Mouse (Mus musculus): ENCODE results near the gene Slc38a10. TPM values are rescaled to one million over a fixed set of nuclear protein-coding genes. Genes with fewer than 3 reads are reported as not detected.

Slc38a10 gene
- 46.1 and 53.2 TPM in 2 replicates for polyA plus RNA-seq (2014; fragmentation: Nextera tagmentation; extraction: Ambion mirVana)

DNA sequence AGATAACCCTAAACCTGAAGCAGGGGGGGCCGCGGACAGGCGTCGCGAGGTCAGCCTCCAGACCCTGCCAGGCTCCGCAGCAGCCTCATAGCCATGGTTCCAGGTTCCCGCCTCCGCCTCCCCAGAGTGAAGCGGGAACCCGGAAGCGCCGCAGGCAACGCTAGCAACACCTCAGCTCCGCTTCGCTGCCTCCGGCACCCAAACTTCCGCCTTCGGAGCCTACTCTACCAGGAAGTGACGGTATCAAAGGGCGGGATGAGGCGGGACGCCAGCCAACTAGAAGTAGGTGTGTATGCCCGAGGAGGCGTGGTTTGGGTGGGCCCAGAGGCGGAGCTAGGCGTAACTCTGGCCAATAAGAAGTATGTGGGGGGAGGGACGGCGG lies at the start of gene Slc38a10:
Gene Slc38a10, minus strand, starts transcription at position 234 of the 382 bp plus-strand sequence.
- H3K36me3 ChIP-seq (ENCODE audit: control insufficient read depth, insufficient read depth, low read length) = no peaks in the 10 kb centered on the region
- H3K4me3 ChIP-seq (ENCODE audit: low read depth, low read length) = peak within 1 kb of the TSS; percentile 68
- ATAC-seq (ENCODE audit: insufficient number of reproducible peaks, low FRiP score, low TSS enrichment, low read depth) (peak; percentile 97), DNase-seq (ENCODE audit: low spot score) (peak; percentile 99)
- H3K4me2 ChIP-seq (ENCODE audit: low read depth, severe bottlenecking) = peak within 1 kb of the TSS; percentile 83
- peak within 1 kb of the TSS; percentile 77 for H3K9ac ChIP-seq (ENCODE audit: low read length)
- H3K27me3 ChIP-seq (ENCODE audit: control insufficient read depth, insufficient read depth, low read length) = no peaks in the 10 kb centered on the region
- H3K4me1 ChIP-seq (ENCODE audit: control insufficient read depth, insufficient read depth, low read length) = peaks cover 6% of the 10 kb centered on the region
- no peaks in the 10 kb centered on the region for H3K9me3 ChIP-seq (ENCODE audit: control insufficient read depth, low read length)
- under 1% methylated on average over 28 of the region's 28 CpGs for whole genome bisulfite sequencing
- H3K27ac ChIP-seq (replicated peaks; ENCODE audit: low read depth, low read length) = peak within 1 kb of the TSS; percentile 56; the same call in 1 of the 2 replicates

DNA sequence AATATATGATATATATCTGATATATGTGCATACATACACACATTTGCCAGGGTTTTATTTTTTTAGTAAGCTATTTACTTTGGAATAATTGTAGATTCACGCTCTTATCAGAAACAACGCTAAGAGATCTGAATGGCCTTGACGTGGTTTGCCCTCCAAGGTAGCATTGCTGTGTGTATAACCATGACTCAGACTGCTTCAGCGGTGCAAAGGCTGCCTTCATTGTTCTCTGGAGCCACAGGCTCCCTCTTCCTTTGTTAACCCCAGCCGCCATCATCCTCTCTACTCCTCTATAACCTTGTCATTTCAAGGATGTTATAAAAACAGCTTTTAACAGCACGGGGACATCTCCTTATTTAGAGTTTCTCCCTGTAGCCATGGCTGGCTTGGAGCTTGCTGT lies 49.5 kb upstream of the Slc38a10 start:
- Histone ChIP-seq H3K27ac (replicated peaks; ENCODE audit: low read depth, low read length) (no peak overlapping the region), H3K4me1 (ENCODE audit: control insufficient read depth, insufficient read depth, low read length) (no peaks in the 10 kb centered on the region; the same call in 1 of the 2 replicates), H3K4me3 (ENCODE audit: low read depth, low read length) (no peak overlapping the region), H3K36me3 (ENCODE audit: control insufficient read depth, insufficient read depth, low read length) (no peaks in the 10 kb centered on the region), H3K27me3 (ENCODE audit: control insufficient read depth, insufficient read depth, low read length) (no peaks in the 10 kb centered on the region), H3K9me3 (ENCODE audit: control insufficient read depth, low read length) (no peaks in the 10 kb centered on the region), H3K9ac (ENCODE audit: low read length) (no peak overlapping the region), H3K4me2 (ENCODE audit: low read depth, severe bottlenecking) (no peak overlapping the region)
- DNase-seq (ENCODE audit: low spot score) (no peak), ATAC-seq (ENCODE audit: insufficient number of reproducible peaks, low FRiP score, low TSS enrichment, low read depth) (no peak)
- WGBS = 90% methylated on average over 6 of the region's 6 CpGs

DNA sequence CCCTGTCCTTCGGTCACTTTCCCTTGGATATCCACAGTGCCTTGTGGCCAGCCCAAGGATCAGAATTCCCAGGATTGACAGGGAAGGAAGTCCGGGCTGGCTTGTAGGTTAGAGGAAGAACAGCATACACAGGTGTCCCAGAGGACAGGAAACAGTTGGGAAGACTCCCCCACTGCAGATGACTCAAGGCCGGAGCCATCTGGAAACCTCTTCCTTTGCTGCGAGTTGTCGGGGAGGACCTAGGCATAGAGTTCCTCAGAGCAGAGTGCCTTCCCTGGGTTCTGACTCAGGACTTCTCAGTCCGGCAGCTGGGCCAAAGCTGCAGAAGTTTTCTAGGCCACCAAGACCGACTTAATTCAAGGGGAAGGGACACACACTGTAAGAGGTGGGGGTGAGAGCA lies 48.6 kb upstream of the Slc38a10 start:
- Histone ChIP-seq H3K36me3 (ENCODE audit: control insufficient read depth, insufficient read depth, low read length) (no peaks in the 10 kb centered on the region), H3K27me3 (ENCODE audit: control insufficient read depth, insufficient read depth, low read length) (no peaks in the 10 kb centered on the region), H3K4me1 (ENCODE audit: control insufficient read depth, insufficient read depth, low read length) (no peaks in the 10 kb centered on the region; the same call in 1 of the 2 replicates), H3K9ac (ENCODE audit: low read length) (no peak overlapping the region), H3K4me3 (ENCODE audit: low read depth, low read length) (no peak overlapping the region), H3K4me2 (ENCODE audit: low read depth, severe bottlenecking) (no peak overlapping the region), H3K9me3 (ENCODE audit: control insufficient read depth, low read length) (no peaks in the 10 kb centered on the region), H3K27ac (replicated peaks; ENCODE audit: low read depth, low read length) (no peak overlapping the region)
- ATAC-seq (ENCODE audit: insufficient number of reproducible peaks, low FRiP score, low TSS enrichment, low read depth) (no peak), DNase-seq (ENCODE audit: low spot score) (peak; percentile 20)
- 78% methylated on average over 7 of the region's 7 CpGs for WGBS

GRCm38 (mm10) chr11:120198831-120199230 lies 47.7 kb upstream of the Slc38a10 start:
- ATAC-seq (ENCODE audit: insufficient number of reproducible peaks, low FRiP score, low TSS enrichment, low read depth) = no peak
- no peak overlapping the region for H3K27ac ChIP-seq (replicated peaks; ENCODE audit: low read depth, low read length)
- H3K9me3 ChIP-seq (ENCODE audit: control insufficient read depth, low read length) = no peaks in the 10 kb centered on the region
- no peak overlapping the region for H3K4me2 ChIP-seq (ENCODE audit: low read depth, severe bottlenecking)
- H3K36me3 ChIP-seq (ENCODE audit: control insufficient read depth, insufficient read depth, low read length) = no peaks in the 10 kb centered on the region
- no peaks in the 10 kb centered on the region for H3K27me3 ChIP-seq (ENCODE audit: control insufficient read depth, insufficient read depth, low read length)
- no peaks in the 10 kb centered on the region; the same call in 1 of the 2 replicates for H3K4me1 ChIP-seq (ENCODE audit: control insufficient read depth, insufficient read depth, low read length)
- WGBS = 38% methylated on average over 13 of the region's 13 CpGs
- peak; percentile 21 for DNase-seq (ENCODE audit: low spot score)
- H3K9ac ChIP-seq (ENCODE audit: low read length) = no peak overlapping the region
- H3K4me3 ChIP-seq (ENCODE audit: low read depth, low read length) = no peak overlapping the region

GRCm38 (mm10) chr11:120190526-120191412 lies 39.6 kb upstream of the Slc38a10 start:
- Histone ChIP-seq H3K27ac (replicated peaks; ENCODE audit: low read depth, low read length) (0 out of 2 replicates have a peak overlapping the region, but pooled peaks have one; percentile 39), H3K9ac (ENCODE audit: low read length) (peak overlapping the region; percentile 99), H3K27me3 (ENCODE audit: control insufficient read depth, insufficient read depth, low read length) (no peaks in the 10 kb centered on the region), H3K4me1 (ENCODE audit: control insufficient read depth, insufficient read depth, low read length) (peaks cover 14% of the 10 kb centered on the region), H3K4me2 (ENCODE audit: low read depth, severe bottlenecking) (peak overlapping the region; percentile 72), H3K36me3 (ENCODE audit: control insufficient read depth, insufficient read depth, low read length) (no peaks in the 10 kb centered on the region), H3K4me3 (ENCODE audit: low read depth, low read length) (peak overlapping the region; percentile 86), H3K9me3 (ENCODE audit: control insufficient read depth, low read length) (no peaks in the 10 kb centered on the region)
- DNase-seq (ENCODE audit: low spot score) (no peak), ATAC-seq (ENCODE audit: insufficient number of reproducible peaks, low FRiP score, low TSS enrichment, low read depth) (no peak)
- 25% methylated on average over 14 of the region's 14 CpGs for WGBS

DNA sequence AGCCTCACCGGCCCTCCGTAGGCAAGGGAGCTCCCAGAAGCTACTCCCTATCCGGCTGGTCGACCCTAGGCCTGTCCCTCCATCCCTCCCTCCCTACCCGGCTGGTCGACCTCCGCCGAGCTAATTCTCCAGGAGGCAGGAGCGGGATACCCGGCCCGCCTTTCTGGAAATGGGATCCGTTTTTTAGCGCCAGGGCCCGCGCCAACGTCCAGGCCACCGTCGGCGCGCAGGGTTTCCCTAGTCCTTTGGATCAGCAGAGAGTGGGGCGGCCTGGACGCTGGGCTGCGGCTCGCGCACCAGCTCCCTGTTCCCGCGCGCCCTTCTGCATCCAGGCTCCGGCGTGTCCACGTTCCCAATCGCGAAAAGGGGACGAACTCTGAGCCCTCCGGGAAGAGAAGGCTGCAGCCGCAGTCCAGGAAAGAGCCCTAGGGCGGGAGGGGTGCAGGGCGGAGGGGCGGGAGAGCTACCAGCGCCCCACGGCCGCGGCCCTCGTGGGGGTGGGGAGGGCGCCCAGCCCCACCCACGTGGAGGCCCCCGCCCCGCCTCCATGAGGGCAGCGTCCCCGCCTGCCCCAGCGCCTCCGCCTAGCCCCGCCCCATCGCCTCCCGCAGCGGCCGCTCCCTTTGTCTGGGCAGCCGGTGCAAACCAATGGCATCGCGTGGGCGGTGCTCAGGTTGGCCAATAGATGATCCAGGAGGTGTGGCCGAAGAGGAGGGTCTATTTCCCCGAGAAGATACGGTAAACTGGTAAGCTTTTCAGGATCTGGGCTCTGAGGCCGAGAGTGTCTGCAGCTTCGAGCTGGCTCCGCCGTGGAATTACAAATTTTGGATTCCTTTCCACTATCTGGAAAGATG lies 38.5 kb upstream of the Slc38a10 start:
- under 1% methylated on average over 68 of the region's 68 CpGs for WGBS
- Histone ChIP-seq H3K27ac (replicated peaks; ENCODE audit: low read depth, low read length) (peak overlapping the region; percentile 97), H3K9me3 (ENCODE audit: control insufficient read depth, low read length) (no peaks in the 10 kb centered on the region), H3K4me2 (ENCODE audit: low read depth, severe bottlenecking) (peak overlapping the region; percentile 72), H3K4me1 (ENCODE audit: control insufficient read depth, insufficient read depth, low read length) (peaks cover 25% of the 10 kb centered on the region), H3K27me3 (ENCODE audit: control insufficient read depth, insufficient read depth, low read length) (no peaks in the 10 kb centered on the region), H3K9ac (ENCODE audit: low read length) (peak overlapping the region; percentile 99), H3K36me3 (ENCODE audit: control insufficient read depth, insufficient read depth, low read length) (no peaks in the 10 kb centered on the region), H3K4me3 (ENCODE audit: low read depth, low read length) (peak overlapping the region; percentile 86)
- ATAC-seq (ENCODE audit: insufficient number of reproducible peaks, low FRiP score, low TSS enrichment, low read depth) (peak; percentile 92), DNase-seq (ENCODE audit: low spot score) (peak; percentile 99)

DNA sequence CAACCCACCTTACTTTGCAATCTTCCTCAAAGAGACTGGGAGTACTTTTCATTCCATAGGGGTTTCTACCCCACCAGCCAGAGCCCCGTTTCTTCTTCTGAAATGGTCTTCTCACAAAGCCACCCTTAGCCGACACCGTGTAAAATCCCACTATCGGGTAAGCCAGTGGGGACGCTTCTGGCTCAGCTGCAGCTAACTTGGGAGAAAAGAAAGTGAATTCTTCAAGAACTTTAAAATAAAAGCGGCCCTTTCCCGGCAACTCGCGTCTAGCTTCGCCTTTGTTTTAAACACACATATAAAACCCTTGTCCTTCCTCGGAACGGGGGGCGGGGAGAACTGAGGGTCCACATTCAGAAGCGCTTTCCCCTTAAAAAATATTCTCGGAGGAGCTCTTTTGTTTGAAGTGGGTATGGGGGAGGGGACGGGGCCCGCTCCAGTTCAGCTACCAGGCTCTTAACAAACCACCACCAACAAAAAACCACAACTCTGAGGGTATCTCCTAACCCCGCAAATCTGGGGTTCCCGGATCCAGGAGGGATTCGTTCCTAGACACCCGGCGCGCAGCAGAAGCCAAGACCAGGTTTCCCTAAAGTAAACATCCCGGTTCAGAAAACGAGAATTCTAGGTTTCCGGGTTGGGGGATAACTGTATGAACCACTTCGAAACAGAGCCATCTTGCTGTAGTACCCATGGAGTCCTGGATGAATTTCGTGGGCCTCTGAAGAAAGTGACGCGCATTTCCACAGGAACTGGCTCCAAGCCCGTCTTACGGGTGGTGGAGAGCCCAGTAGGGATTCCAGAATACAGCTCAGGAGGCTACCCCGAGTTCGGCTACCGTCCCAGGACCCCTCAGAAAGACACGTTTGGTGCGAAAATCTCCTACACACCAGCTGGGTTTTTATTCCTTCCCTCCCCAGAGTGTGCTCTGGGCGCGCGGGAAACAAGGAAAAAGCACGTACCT lies 37.6 kb upstream of the Slc38a10 start:
- WGBS = under 1% methylated on average over 41 of the region's 41 CpGs
- peak overlapping the region; percentile 97 for H3K27ac ChIP-seq (replicated peaks; ENCODE audit: low read depth, low read length)
- peak overlapping the region; percentile 99 for H3K9ac ChIP-seq (ENCODE audit: low read length)
- peak; percentile 80 for DNase-seq (ENCODE audit: low spot score)
- peak overlapping the region; percentile 86 for H3K4me3 ChIP-seq (ENCODE audit: low read depth, low read length)
- no peaks in the 10 kb centered on the region for H3K9me3 ChIP-seq (ENCODE audit: control insufficient read depth, low read length)
- no peak for ATAC-seq (ENCODE audit: insufficient number of reproducible peaks, low FRiP score, low TSS enrichment, low read depth)
- peaks cover 34% of the 10 kb centered on the region for H3K4me1 ChIP-seq (ENCODE audit: control insufficient read depth, insufficient read depth, low read length)
- H3K27me3 ChIP-seq (ENCODE audit: control insufficient read depth, insufficient read depth, low read length) = no peaks in the 10 kb centered on the region
- peak overlapping the region; percentile 72 for H3K4me2 ChIP-seq (ENCODE audit: low read depth, severe bottlenecking)
- no peaks in the 10 kb centered on the region for H3K36me3 ChIP-seq (ENCODE audit: control insufficient read depth, insufficient read depth, low read length)
